Mouse (Mus musculus): ENCODE measurements around the gene Islr. TPM values are rescaled to one million over a fixed set of nuclear protein-coding genes. Genes with fewer than 3 reads are reported as not detected.

Gene Islr
- polyA plus RNA-seq, 1 experiment from 2014 or later: 26.2 TPM

GRCm38 (mm10) chr9:58210304-58210627 lies 6.2 kb upstream of the Islr start:
- Histone ChIP-seq H3K36me3 (ENCODE audit: control insufficient read depth, insufficient read depth, low read length) (no peaks in the 10 kb centered on the region), H3K27me3 (ENCODE audit: control insufficient read depth, insufficient read depth, low read depth, low read length) (no peaks in the 10 kb centered on the region), H3K4me1 (ENCODE audit: control insufficient read depth, insufficient read depth, low read length) (0 out of 2 replicates have a peak, but pooled peaks cover 6% of the 10 kb centered on the region), H3K4me3 (ENCODE audit: low read depth, low read length) (no peak overlapping the region), H3K4me2 (ENCODE audit: low read length) (no peak overlapping the region), H3K27ac (ENCODE audit: low read length) (no peak overlapping the region), H3K9ac (ENCODE audit: low read depth, low read length) (no peak overlapping the region), H3K9me3 (replicated peaks; ENCODE audit: control insufficient read depth, low read length, poor library complexity, severe bottlenecking) (no peaks in the 10 kb centered on the region)
- ATAC-seq: no peak
- 89% methylated on average over 2 of the region's 2 CpGs for WGBS

- ATAC-seq: no peak
- no peaks in the 10 kb centered on the region for H3K36me3 ChIP-seq (ENCODE audit: control insufficient read depth, insufficient read depth, low read length)
- H3K9ac ChIP-seq (ENCODE audit: low read depth, low read length): no peak overlapping the region
- 0 out of 2 replicates have a peak, but pooled peaks cover 5% of the 10 kb centered on the region for H3K4me1 ChIP-seq (ENCODE audit: control insufficient read depth, insufficient read depth, low read length)
- H3K4me3 ChIP-seq (ENCODE audit: low read depth, low read length): no peak overlapping the region
- H3K27me3 ChIP-seq (ENCODE audit: control insufficient read depth, insufficient read depth, low read depth, low read length): no peaks in the 10 kb centered on the region
- no peak overlapping the region for H3K27ac ChIP-seq (ENCODE audit: low read length)
- 82% methylated on average over 8 of the region's 8 CpGs for WGBS
- H3K4me2 ChIP-seq (ENCODE audit: low read length): no peak overlapping the region
- no peaks in the 10 kb centered on the region for H3K9me3 ChIP-seq (replicated peaks; ENCODE audit: control insufficient read depth, low read length, poor library complexity, severe bottlenecking)
Measured at GRCm38 (mm10) chr9:58209462-58210303, 5.6 kb upstream of the Islr start.

- H3K9ac ChIP-seq (ENCODE audit: low read depth, low read length): 0 out of 2 replicates have a peak overlapping the region, but pooled peaks have one; percentile 12
- ATAC-seq: no peak
Measured at GRCm38 (mm10) chr9:58206013-58206412, 1.9 kb upstream of the Islr start.

GRCm38 (mm10) chr9:58204448-58205000 lies 418 bp upstream of the Islr start:
- Histone ChIP-seq H3K4me2 (ENCODE audit: low read length) (peak overlapping the region; percentile 80), H3K9me3 (replicated peaks; ENCODE audit: control insufficient read depth, low read length, poor library complexity, severe bottlenecking) (no peaks in the 10 kb centered on the region), H3K36me3 (ENCODE audit: control insufficient read depth, insufficient read depth, low read length) (no peaks in the 10 kb centered on the region), H3K4me3 (ENCODE audit: low read depth, low read length) (peak overlapping the region; percentile 45), H3K27me3 (ENCODE audit: control insufficient read depth, insufficient read depth, low read depth, low read length) (peaks cover 24% of the 10 kb centered on the region), H3K9ac (ENCODE audit: low read depth, low read length) (peak overlapping the region; percentile 62; the same call in 1 of the 2 replicates), H3K27ac (ENCODE audit: low read length) (peak overlapping the region; percentile 76), H3K4me1 (ENCODE audit: control insufficient read depth, insufficient read depth, low read length) (peaks cover 9% of the 10 kb centered on the region)
- peak; percentile 47; the same call in 1 of the 2 replicates for ATAC-seq
- 4% methylated on average over 18 of the region's 18 CpGs for WGBS

More at GRCm38 (mm10) chr9:58206013-58206412, 1.9 kb upstream of the Islr start:
- WGBS: 62% methylated on average over 7 of the region's 7 CpGs
- Histone ChIP-seq H3K36me3 (ENCODE audit: control insufficient read depth, insufficient read depth, low read length) (no peaks in the 10 kb centered on the region), H3K4me3 (ENCODE audit: low read depth, low read length) (no peak overlapping the region), H3K9me3 (replicated peaks; ENCODE audit: control insufficient read depth, low read length, poor library complexity, severe bottlenecking) (no peaks in the 10 kb centered on the region), H3K27me3 (ENCODE audit: control insufficient read depth, insufficient read depth, low read depth, low read length) (peaks cover 13% of the 10 kb centered on the region), H3K27ac (ENCODE audit: low read length) (no peak overlapping the region), H3K4me2 (ENCODE audit: low read length) (peak overlapping the region; percentile 80; the same call in 1 of the 2 replicates), H3K4me1 (ENCODE audit: control insufficient read depth, insufficient read depth, low read length) (peaks cover 9% of the 10 kb centered on the region)

GRCm38 (mm10) chr9:58202676-58203453 lies 1.2 kb downstream of the Islr start:
- WGBS: 4% methylated on average over 14 of the region's 14 CpGs
- Histone ChIP-seq H3K4me3 (ENCODE audit: low read depth, low read length) (peak overlapping the region; percentile 45), H3K4me2 (ENCODE audit: low read length) (peak overlapping the region; percentile 80), H3K27me3 (ENCODE audit: control insufficient read depth, insufficient read depth, low read depth, low read length) (peaks cover 40% of the 10 kb centered on the region), H3K9me3 (replicated peaks; ENCODE audit: control insufficient read depth, low read length, poor library complexity, severe bottlenecking) (no peaks in the 10 kb centered on the region), H3K9ac (ENCODE audit: low read depth, low read length) (peak overlapping the region; percentile 62), H3K36me3 (ENCODE audit: control insufficient read depth, insufficient read depth, low read length) (no peaks in the 10 kb centered on the region), H3K4me1 (ENCODE audit: control insufficient read depth, insufficient read depth, low read length) (peaks cover 23% of the 10 kb centered on the region), H3K27ac (ENCODE audit: low read length) (peak overlapping the region; percentile 76)
- ATAC-seq: no peak

GRCm38 (mm10) chr9:58201861-58202549 lies 2.1 kb downstream of the Islr start:
- H3K9me3 ChIP-seq (replicated peaks; ENCODE audit: control insufficient read depth, low read length, poor library complexity, severe bottlenecking): no peaks in the 10 kb centered on the region
- no peak for ATAC-seq
- H3K4me2 ChIP-seq (ENCODE audit: low read length): peak overlapping the region; percentile 80
- H3K4me1 ChIP-seq (ENCODE audit: control insufficient read depth, insufficient read depth, low read length): peaks cover 31% of the 10 kb centered on the region
- no peaks in the 10 kb centered on the region for H3K36me3 ChIP-seq (ENCODE audit: control insufficient read depth, insufficient read depth, low read length)
- H3K9ac ChIP-seq (ENCODE audit: low read depth, low read length): peak overlapping the region; percentile 62
- under 1% methylated on average over 37 of the region's 37 CpGs for WGBS
- peak overlapping the region; percentile 45 for H3K4me3 ChIP-seq (ENCODE audit: low read depth, low read length)
- H3K27me3 ChIP-seq (ENCODE audit: control insufficient read depth, insufficient read depth, low read depth, low read length): peaks cover 45% of the 10 kb centered on the region
- peak overlapping the region; percentile 76 for H3K27ac ChIP-seq (ENCODE audit: low read length)

GRCm38 (mm10) chr9:58201091-58201842 lies 2.8 kb downstream of the Islr start:
- Histone ChIP-seq H3K4me2 (ENCODE audit: low read length) (peak overlapping the region; percentile 80), H3K27ac (ENCODE audit: low read length) (peak overlapping the region; percentile 76), H3K4me3 (ENCODE audit: low read depth, low read length) (peak overlapping the region; percentile 45), H3K9me3 (replicated peaks; ENCODE audit: control insufficient read depth, low read length, poor library complexity, severe bottlenecking) (no peaks in the 10 kb centered on the region), H3K27me3 (ENCODE audit: control insufficient read depth, insufficient read depth, low read depth, low read length) (peaks cover 45% of the 10 kb centered on the region), H3K4me1 (ENCODE audit: control insufficient read depth, insufficient read depth, low read length) (peaks cover 39% of the 10 kb centered on the region), H3K9ac (ENCODE audit: low read depth, low read length) (peak overlapping the region; percentile 62), H3K36me3 (ENCODE audit: control insufficient read depth, insufficient read depth, low read length) (no peaks in the 10 kb centered on the region)
- no peak for ATAC-seq
- under 1% methylated on average over 24 of the region's 24 CpGs for WGBS
